Mouse (Mus musculus) liver, embryonic 16.5 days (tissue): ENCODE measurements around the gene 1810037I17Rik. TPM values are rescaled to one million over a fixed set of nuclear protein-coding genes. Genes with fewer than 3 reads are reported as not detected.

Source experiments
- ATAC-seq: fragments of 200-750 bp; cut with Nextera tagmentation; 2 replicates; pipeline ENCODE4 v1.8.0; 2017; ENCODE audit warnings: low read depth, mild to moderate bottlenecking, moderate number of reproducible peaks, moderate library complexity
- H3K27ac ChIP-seq: fragments of 300-500 bp; sonication (generic); 2 replicates; pipeline ENCODE4 v1.5.1; 2014; ENCODE audit warnings: mild to moderate bottlenecking, low read length
- H3K27me3 ChIP-seq: fragments of 300-500 bp; sonication (generic); 2 replicates; pipeline ENCODE4 v1.6.1; 2014; ENCODE audit warnings: low read depth, low read length, mixed read lengths; ENCODE audit not compliant: control insufficient read depth, insufficient read depth
- H3K36me3 ChIP-seq: fragments of 300-500 bp; sonication (generic); 2 replicates; pipeline ENCODE4 v1.6.1; 2014; ENCODE audit warnings: mild to moderate bottlenecking; ENCODE audit not compliant: control insufficient read depth, insufficient read depth
- H3K4me1 ChIP-seq: fragments of 300-500 bp; sonication (generic); 2 replicates; pipeline ENCODE4 v1.6.1; 2014; ENCODE audit warnings: low read depth, low read length, mixed read lengths; ENCODE audit not compliant: control insufficient read depth
- H3K4me2 ChIP-seq: fragments of 300-500 bp; sonication (generic); 2 replicates; pipeline ENCODE4 v1.6.1; 2014; ENCODE audit warnings: low read depth, low read length, mixed read lengths
- H3K4me3 ChIP-seq: fragments of 300-500 bp; sonication (generic); 2 replicates; pipeline ENCODE4 v1.5.1; 2014; ENCODE audit warnings: low read depth, mild to moderate bottlenecking, low read length
- H3K9ac ChIP-seq: fragments of 300-500 bp; sonication (generic); 2 replicates; pipeline ENCODE4 v1.6.1; 2014; ENCODE audit warnings: low read depth, low read length
- H3K9me3 ChIP-seq: fragments of 300-500 bp; sonication (generic); replicated peaks from 2 replicates; pipeline ENCODE4 v1.6.1; 2016; ENCODE audit warnings: low read length; ENCODE audit not compliant: control insufficient read depth
- WGBS: fragments of 180-500 bp; shearing (Covaris S2); extraction: QIAGEN DNeasy Blood & Tissue Kit; methylation state at CpG from one replicate; pipeline ENCODE4 v1.1.7; 2014; ENCODE audit not compliant: insufficient replicate concordance; 5-methylcytosine and 5-hydroxymethylcytosine counted together
- polyA plus RNA-seq: library from polyadenylated mRNA; unstranded; fragments of >200 nt; fragmentation: Nextera tagmentation; extraction: Ambion mirVana; gene quantifications from 2 replicates; pipeline ENCODE4 v1.2.1, GENCODE M21; 2015

1810037I17Rik gene
- polyA plus RNA-seq, 1 experiment from 2014 or later, result 67.1 TPM

DNA sequence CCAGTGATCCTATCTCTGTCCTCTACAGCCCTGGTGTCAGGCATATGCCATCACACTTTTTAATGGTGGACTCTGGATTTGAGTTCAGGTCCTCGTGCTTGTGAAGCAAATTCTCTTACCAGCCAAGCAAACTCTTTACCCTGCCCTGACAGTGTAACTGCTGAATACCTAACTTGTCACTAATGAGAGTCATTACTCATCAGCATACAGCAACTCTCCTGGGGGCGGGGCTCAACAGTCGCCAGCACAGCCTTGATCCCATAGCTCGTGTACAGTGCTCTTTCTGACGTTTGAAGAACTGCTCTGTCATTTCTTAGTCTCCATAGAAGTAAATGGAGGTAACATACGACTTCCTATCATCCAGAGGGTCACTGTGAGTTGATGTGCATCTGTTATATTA lies 25.7 kb upstream of the 1810037I17Rik start:
- H3K27me3 ChIP-seq, result no peaks in the 10 kb centered on the region
- H3K9ac ChIP-seq, result no peak overlapping the region
- H3K4me1 ChIP-seq, result no peaks in the 10 kb centered on the region
- WGBS, result 42% methylated on average over 6 of the region's 6 CpGs
- no peaks in the 10 kb centered on the region for H3K36me3 ChIP-seq
- no peak overlapping the region for H3K27ac ChIP-seq
- H3K4me2 ChIP-seq, result no peak overlapping the region
- no peaks in the 10 kb centered on the region for H3K9me3 ChIP-seq
- H3K4me3 ChIP-seq, result no peak overlapping the region
- no peak for ATAC-seq

DNA sequence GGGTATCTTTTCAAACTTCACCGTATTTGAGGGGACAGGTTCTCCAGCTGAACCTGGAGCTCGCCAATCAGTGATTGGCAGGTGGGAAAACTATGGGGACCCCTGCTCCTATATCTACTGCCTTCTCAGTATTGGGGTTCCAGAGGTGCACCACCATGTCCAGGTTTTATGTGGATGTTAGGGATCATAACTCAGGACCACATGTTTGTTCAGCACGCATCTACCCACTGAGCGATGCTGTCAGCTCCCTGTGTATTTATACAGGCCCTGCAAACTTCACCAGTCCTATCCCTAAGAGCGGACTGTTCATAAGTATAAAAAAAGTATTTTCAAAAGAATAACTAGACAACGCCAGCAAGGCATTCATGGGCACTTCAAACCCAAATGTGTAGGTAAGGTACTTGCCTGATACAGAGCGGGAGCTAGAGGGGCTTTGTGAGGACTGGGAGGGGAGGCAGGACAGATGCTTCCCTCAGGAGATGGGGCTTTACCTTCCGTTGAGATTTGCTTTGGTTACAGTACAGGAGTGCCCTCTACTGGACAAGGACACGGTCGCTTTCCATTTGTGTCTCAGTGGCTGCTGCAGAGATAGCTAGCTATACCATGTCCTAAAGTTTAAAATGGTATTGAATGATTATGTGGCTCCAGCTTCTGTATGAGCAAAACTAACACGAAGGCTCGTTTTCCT lies 20.1 kb upstream of the 1810037I17Rik start:
- Histone ChIP-seq H3K4me3 (no peak overlapping the region), H3K4me1 (no peaks in the 10 kb centered on the region), H3K9me3 (no peaks in the 10 kb centered on the region), H3K9ac (no peak overlapping the region), H3K27me3 (no peaks in the 10 kb centered on the region), H3K4me2 (no peak overlapping the region), H3K36me3 (no peaks in the 10 kb centered on the region), H3K27ac (no peak overlapping the region)
- ATAC-seq, result no peak
- WGBS, result 31% methylated on average over 12 of the region's 12 CpGs

DNA sequence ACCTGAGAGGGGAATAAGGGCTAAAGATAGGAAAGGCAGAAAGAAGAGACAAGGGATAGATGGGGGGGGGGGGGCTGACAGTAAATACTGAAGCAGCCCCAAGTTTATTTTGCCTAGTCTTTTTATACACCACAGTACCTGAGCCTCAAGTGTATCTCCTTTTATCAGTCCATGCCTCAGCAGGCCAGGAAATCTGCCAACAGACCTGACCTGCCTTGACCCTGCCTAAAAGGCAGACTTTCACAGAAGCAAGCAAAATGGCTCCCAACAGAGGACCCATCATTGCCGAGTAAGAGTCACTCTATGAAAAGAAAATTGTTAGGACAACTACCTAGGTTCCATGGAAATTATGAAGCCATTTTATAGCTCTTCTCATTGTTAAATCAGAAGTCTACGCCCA lies 16.2 kb upstream of the 1810037I17Rik start:
- no peaks in the 10 kb centered on the region for H3K4me1 ChIP-seq
- H3K4me2 ChIP-seq, result no peak overlapping the region
- H3K36me3 ChIP-seq, result no peaks in the 10 kb centered on the region
- H3K27ac ChIP-seq, result no peak overlapping the region
- H3K9ac ChIP-seq, result no peak overlapping the region
- WGBS, result 63% methylated on average over 2 of the region's 2 CpGs
- no peak overlapping the region for H3K4me3 ChIP-seq
- no peaks in the 10 kb centered on the region for H3K9me3 ChIP-seq
- H3K27me3 ChIP-seq, result no peaks in the 10 kb centered on the region
- ATAC-seq, result no peak

DNA sequence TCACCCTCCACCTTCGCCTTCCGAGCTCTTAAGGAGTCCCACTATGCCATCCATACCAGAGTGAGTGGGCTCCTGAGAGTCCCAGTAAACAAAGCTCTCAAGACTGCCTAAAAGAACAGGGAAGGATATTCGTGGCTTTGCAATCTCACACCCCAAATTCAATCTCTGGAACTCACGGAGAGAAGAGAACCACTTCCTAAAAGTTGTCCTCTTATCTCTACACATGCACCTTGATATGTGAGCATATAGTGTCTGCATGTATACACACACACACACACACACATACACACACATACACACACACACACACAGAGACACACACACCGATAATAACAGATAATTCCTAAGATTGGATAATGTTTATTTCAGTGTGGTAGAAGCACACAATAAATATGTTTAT lies 8.5 kb upstream of the 1810037I17Rik start:
- H3K27ac ChIP-seq, result no peak overlapping the region
- 51% methylated on average over 5 of the region's 5 CpGs for WGBS
- no peak overlapping the region for H3K4me2 ChIP-seq
- H3K4me3 ChIP-seq, result no peak overlapping the region
- no peaks in the 10 kb centered on the region for H3K4me1 ChIP-seq
- ATAC-seq, result no peak
- no peak overlapping the region for H3K9ac ChIP-seq
- no peaks in the 10 kb centered on the region for H3K27me3 ChIP-seq
- H3K9me3 ChIP-seq, result no peaks in the 10 kb centered on the region
- no peaks in the 10 kb centered on the region for H3K36me3 ChIP-seq

DNA sequence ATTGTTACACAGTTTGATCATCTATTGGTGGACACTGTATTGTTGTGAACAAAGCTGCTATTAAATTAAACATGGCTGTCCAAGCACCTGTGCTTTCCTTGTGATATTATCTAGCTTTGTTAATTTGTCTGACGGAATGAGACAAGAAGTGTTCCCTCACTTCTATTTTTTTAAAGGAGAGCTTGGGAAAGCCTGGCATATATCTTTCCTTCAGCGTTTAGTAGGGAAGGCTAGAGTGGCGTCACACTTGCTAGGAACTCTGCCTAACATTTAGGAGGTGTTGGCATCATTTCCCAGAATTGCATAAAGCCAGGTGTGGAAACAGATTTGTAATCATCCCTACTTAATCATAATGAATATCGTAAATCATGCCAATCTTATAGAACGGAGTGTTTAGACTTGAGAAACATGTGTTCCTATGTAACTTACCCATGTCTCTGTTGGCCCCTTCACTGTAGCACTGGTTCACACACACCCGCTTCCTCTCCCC lies 7.8 kb upstream of the 1810037I17Rik start:
- WGBS, result 57% methylated on average over 6 of the region's 6 CpGs
- H3K36me3 ChIP-seq, result no peaks in the 10 kb centered on the region
- H3K27ac ChIP-seq, result no peak overlapping the region
- H3K9ac ChIP-seq, result no peak overlapping the region
- H3K4me2 ChIP-seq, result no peak overlapping the region
- ATAC-seq, result no peak
- H3K27me3 ChIP-seq, result no peaks in the 10 kb centered on the region
- H3K4me1 ChIP-seq, result no peaks in the 10 kb centered on the region; the same call in 1 of the 2 replicates
- no peaks in the 10 kb centered on the region for H3K9me3 ChIP-seq
- H3K4me3 ChIP-seq, result no peak overlapping the region

DNA sequence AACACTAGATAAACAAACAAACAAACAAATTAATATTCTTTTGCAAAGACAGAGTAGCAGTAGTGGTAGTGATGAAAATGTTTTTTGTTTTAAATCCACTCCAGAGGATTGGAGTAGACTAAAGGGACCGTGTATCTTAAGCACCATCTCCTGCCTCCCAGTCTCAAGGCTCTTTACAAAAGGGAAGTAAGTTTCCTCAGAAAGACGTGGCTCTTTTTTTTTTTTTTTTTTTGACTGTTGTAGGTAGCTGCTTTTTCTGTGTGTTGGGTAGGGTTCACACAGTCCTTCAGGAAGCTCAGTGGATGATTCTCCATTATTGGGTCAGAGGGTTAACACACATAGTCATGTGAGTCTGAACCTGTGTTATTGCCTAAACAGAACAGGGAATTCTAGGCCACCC lies 5.3 kb upstream of the 1810037I17Rik start:
- Histone ChIP-seq H3K36me3 (no peaks in the 10 kb centered on the region), H3K4me2 (no peak overlapping the region), H3K4me3 (no peak overlapping the region), H3K27me3 (no peaks in the 10 kb centered on the region), H3K9ac (no peak overlapping the region), H3K9me3 (no peaks in the 10 kb centered on the region), H3K4me1 (peaks cover 7% of the 10 kb centered on the region), H3K27ac (no peak overlapping the region)
- no peak for ATAC-seq
- 14% methylated on average over 2 of the region's 2 CpGs for WGBS

DNA sequence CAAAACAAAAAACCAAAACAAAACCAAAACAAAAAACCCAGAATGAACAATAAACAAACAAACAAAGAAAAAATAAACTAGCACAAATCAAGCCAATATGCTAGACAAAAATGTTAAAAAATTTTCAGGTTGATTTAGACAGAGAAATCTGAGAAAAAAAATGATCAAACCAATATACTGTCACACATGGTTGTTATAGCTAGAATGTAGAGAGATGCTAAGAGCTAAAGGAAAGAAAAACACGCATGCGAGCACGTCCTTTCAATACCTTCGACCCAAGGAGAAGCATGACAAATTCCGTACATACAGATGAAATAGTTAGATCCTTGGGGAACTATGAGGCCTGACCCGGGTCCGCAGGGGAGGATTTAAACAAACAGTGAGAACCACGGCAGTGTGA lies 4.7 kb upstream of the 1810037I17Rik start, which contains the start of gene Gm10959:
TSS of gene Gm10959 (minus strand) at position 101 of the 400 bp plus-strand sequence.
- H3K36me3 ChIP-seq, result no peaks in the 10 kb centered on the region
- H3K9me3 ChIP-seq, result no peaks in the 10 kb centered on the region
- no peak within 1 kb of the TSS for H3K4me3 ChIP-seq
- H3K9ac ChIP-seq, result no peak within 1 kb of the TSS
- 79% methylated on average over 8 of the region's 8 CpGs for WGBS
- peaks cover 7% of the 10 kb centered on the region for H3K4me1 ChIP-seq
- ATAC-seq, result no peak
- H3K27me3 ChIP-seq, result no peaks in the 10 kb centered on the region
- H3K4me2 ChIP-seq, result no peak within 1 kb of the TSS
- no peak within 1 kb of the TSS for H3K27ac ChIP-seq

DNA sequence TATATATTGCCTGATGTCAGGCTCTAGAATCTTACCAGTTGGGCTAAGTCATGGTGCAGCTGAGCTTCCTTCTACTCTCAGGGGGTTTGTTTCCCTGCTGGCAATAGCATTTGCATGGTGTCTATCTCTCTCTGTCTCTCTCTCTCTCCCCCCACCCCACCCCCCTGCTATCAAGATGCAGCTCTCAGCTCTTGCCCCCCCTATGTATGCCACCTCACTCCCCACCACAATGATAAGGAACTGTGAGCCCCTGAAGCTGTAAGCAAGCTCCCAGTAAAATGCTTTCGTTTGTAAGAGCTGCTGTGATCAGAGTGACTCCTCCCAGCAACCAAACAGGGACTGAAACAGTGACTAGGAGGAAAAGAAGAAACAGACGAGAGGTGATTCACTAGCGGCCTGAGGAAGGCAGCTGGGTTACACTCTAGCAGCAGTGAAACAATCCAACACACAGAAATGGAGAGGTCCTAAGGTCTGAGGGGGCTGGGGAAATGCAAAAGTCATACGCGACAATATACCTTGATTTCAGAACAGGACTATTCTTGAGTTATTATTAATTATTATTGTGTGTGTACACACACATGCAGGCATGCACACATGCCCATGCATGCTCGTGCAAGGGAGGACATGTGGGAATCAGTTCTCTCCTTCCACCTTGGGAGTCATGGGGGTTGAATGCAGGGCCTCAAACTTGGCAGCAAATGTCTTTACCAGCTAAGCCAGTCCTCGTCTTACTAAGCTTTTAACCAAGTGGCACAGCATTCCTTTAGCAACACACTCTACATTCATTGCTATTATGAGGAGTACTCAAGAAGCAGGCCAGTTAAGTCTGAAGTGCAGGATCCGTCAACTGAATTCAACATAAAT lies 3.2 kb upstream of the 1810037I17Rik start:
- no peak overlapping the region for H3K9ac ChIP-seq
- no peaks in the 10 kb centered on the region for H3K27me3 ChIP-seq
- H3K4me1 ChIP-seq, result peaks cover 7% of the 10 kb centered on the region
- H3K9me3 ChIP-seq, result no peaks in the 10 kb centered on the region
- no peak for ATAC-seq
- H3K4me2 ChIP-seq, result no peak overlapping the region
- WGBS, result 54% methylated on average over 8 of the region's 8 CpGs
- H3K27ac ChIP-seq, result no peak overlapping the region
- no peak overlapping the region for H3K4me3 ChIP-seq
- no peaks in the 10 kb centered on the region for H3K36me3 ChIP-seq
